Mouse (Mus musculus): ENCODE measurements around the gene Atp1a4. TPM values are rescaled to one million over a fixed set of nuclear protein-coding genes. Genes with fewer than 3 reads are reported as not detected.
A peak's percentile ranks its signal among the peaks of the same experiment; 100 is the strongest.

Atp1a4 gene
- polyA plus RNA-seq, 1 experiment from 2014 or later, result 0.17 TPM

- H3K9ac ChIP-seq, result 0 out of 2 replicates have a peak overlapping the region, but pooled peaks have one; percentile 32
- WGBS, result 15% methylated on average over 4 of the region's 4 CpGs
Measured at GRCm38 (mm10) chr1:172203566-172203965, 54.6 kb downstream of the Atp1a4 start.

GRCm38 (mm10) chr1:172202894-172203522, 55.2 kb downstream of the Atp1a4 start:
- WGBS, result 24% methylated on average over 2 of the region's 2 CpGs
- ATAC-seq (ENCODE audit: insufficient number of reproducible peaks, low FRiP score), result no peak

More at GRCm38 (mm10) chr1:172203566-172203965, 54.6 kb downstream of the Atp1a4 start:
- H3K36me3 ChIP-seq, result peaks cover 32% of the 10 kb centered on the region
- no peak overlapping the region for H3K4me3 ChIP-seq
- peaks cover 67% of the 10 kb centered on the region for H3K4me1 ChIP-seq (replicated peaks)
- H3K4me2 ChIP-seq, result peak overlapping the region; percentile 73
- no peaks in the 10 kb centered on the region for H3K9me3 ChIP-seq (replicated peaks)
- ATAC-seq (ENCODE audit: insufficient number of reproducible peaks, low FRiP score), result peak; percentile 33; the same call in 1 of the 2 replicates
- no peaks in the 10 kb centered on the region for H3K27me3 ChIP-seq (replicated peaks)
- H3K27ac ChIP-seq (ENCODE audit: poor library complexity, severe bottlenecking), result peak overlapping the region; percentile 89

DNA sequence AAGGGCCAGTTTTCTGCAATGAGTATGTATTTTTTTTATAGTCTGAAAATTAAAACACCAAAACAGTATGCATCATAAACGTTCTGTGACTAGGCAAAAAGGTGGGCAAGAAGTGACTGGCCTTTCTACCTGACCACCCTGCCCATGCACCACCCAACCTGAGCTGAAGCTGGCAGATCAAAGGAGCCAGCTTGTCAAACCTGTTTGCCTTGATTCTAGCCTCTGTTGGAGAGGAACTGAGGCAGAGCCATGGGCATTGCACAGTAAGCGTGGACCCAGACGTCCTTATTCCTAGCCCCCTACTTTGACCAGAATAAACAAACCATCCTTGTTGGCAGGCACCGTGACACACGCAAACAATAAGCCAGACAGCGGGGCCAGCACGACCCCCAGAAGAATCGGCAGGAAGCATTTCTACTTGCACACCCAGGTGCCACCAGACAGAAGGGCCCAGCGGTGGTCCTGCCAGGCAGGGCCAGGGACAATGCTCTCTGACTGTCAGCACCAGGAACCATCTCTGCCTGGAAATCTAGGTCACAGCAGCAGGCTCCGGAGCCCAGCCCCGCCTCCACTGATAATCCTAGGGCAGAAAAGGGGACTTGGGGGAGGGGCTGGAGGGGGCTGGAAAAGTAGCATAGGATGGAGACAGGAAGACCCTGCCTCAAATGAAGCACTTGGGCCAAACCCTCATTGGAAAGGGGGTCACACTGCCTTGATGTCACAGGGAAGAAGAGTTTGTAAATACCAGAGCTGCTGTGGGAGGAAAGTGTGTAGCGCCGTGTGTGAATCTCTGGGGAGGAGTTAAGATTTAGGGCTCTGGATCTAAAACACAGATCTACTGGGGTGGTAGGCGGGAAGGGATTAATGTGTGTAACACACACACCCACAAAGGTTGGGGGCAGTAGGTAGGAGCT, 56.0 kb downstream of the Atp1a4 start:
- peaks cover 46% of the 10 kb centered on the region for H3K36me3 ChIP-seq
- 17% methylated on average over 14 of the region's 14 CpGs for WGBS

More at GRCm38 (mm10) chr1:172202894-172203522, 55.2 kb downstream of the Atp1a4 start:
- Histone ChIP-seq H3K9ac (0 out of 2 replicates have a peak overlapping the region, but pooled peaks have one; percentile 42), H3K4me3 (no peak overlapping the region), H3K4me2 (peak overlapping the region; percentile 73), H3K36me3 (peaks cover 38% of the 10 kb centered on the region), H3K27ac (ENCODE audit: poor library complexity, severe bottlenecking) (peak overlapping the region; percentile 89), H3K4me1 (replicated peaks) (peaks cover 67% of the 10 kb centered on the region), H3K27me3 (replicated peaks) (no peaks in the 10 kb centered on the region), H3K9me3 (replicated peaks) (no peaks in the 10 kb centered on the region)

GRCm38 (mm10) chr1:172200871-172201447, 57.3 kb downstream of the Atp1a4 start:
- Histone ChIP-seq H3K4me1 (replicated peaks) (peaks cover 55% of the 10 kb centered on the region), H3K4me3 (no peak overlapping the region; the same call in 1 of the 2 replicates), H3K4me2 (peak overlapping the region; percentile 25; the same call in 1 of the 2 replicates), H3K27ac (ENCODE audit: poor library complexity, severe bottlenecking) (peak overlapping the region; percentile 65), H3K9ac (0 out of 2 replicates have a peak overlapping the region, but pooled peaks have one; percentile 15), H3K9me3 (replicated peaks) (no peaks in the 10 kb centered on the region), H3K36me3 (peaks cover 58% of the 10 kb centered on the region), H3K27me3 (replicated peaks) (no peaks in the 10 kb centered on the region)
- no peak for ATAC-seq (ENCODE audit: insufficient number of reproducible peaks, low FRiP score)
- WGBS, result 37% methylated on average over 7 of the region's 7 CpGs

More for the DNA sequence above, 56.0 kb downstream of the Atp1a4 start:
- H3K9me3 ChIP-seq (replicated peaks), result no peaks in the 10 kb centered on the region
- peak overlapping the region; percentile 73 for H3K4me2 ChIP-seq
- H3K4me3 ChIP-seq, result 0 out of 2 replicates have a peak overlapping the region, but pooled peaks have one; percentile 5
- H3K27me3 ChIP-seq (replicated peaks), result no peaks in the 10 kb centered on the region
- H3K9ac ChIP-seq, result peak overlapping the region; percentile 42
- H3K27ac ChIP-seq (ENCODE audit: poor library complexity, severe bottlenecking), result peak overlapping the region; percentile 89
- H3K4me1 ChIP-seq (replicated peaks), result peaks cover 62% of the 10 kb centered on the region
- ATAC-seq (ENCODE audit: insufficient number of reproducible peaks, low FRiP score), result no peak

GRCm38 (mm10) chr1:172200161-172200560, 58.1 kb downstream of the Atp1a4 start:
- no peak overlapping the region for H3K4me3 ChIP-seq
- peaks cover 65% of the 10 kb centered on the region for H3K36me3 ChIP-seq
- H3K4me2 ChIP-seq, result no peak overlapping the region
- no peaks in the 10 kb centered on the region for H3K27me3 ChIP-seq (replicated peaks)
- H3K27ac ChIP-seq (ENCODE audit: poor library complexity, severe bottlenecking), result no peak overlapping the region
- H3K9ac ChIP-seq, result no peak overlapping the region
- no peaks in the 10 kb centered on the region for H3K9me3 ChIP-seq (replicated peaks)
- 90% methylated on average over 5 of the region's 5 CpGs for WGBS
- no peak for ATAC-seq (ENCODE audit: insufficient number of reproducible peaks, low FRiP score)
- peaks cover 49% of the 10 kb centered on the region for H3K4me1 ChIP-seq (replicated peaks)

DNA sequence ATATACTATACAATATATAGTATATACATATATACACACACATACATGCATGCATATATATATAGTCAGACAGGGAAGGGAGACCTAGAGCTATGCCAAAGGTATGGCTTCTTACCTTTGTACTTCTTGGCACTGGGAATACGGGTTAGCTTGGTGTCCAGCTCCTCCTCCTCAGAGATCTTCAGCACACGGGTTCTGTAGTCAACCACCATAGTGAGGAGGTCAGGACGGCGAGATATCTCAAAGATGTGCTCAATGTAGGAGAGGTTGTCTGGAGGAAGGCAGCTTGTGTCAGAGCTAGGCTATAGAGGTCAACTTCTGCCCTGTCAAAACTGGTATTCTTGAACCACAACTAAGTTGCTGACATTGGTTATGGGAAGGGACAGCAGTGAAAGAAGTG, 59.2 kb downstream of the Atp1a4 start:
- Histone ChIP-seq H3K4me3 (no peak overlapping the region), H3K9me3 (replicated peaks) (no peaks in the 10 kb centered on the region), H3K4me2 (no peak overlapping the region), H3K4me1 (replicated peaks) (peaks cover 40% of the 10 kb centered on the region), H3K36me3 (peaks cover 72% of the 10 kb centered on the region), H3K27ac (ENCODE audit: poor library complexity, severe bottlenecking) (no peak overlapping the region), H3K27me3 (replicated peaks) (no peaks in the 10 kb centered on the region), H3K9ac (no peak overlapping the region)
- 88% methylated on average over 4 of the region's 4 CpGs for WGBS
- ATAC-seq (ENCODE audit: insufficient number of reproducible peaks, low FRiP score), result no peak

DNA sequence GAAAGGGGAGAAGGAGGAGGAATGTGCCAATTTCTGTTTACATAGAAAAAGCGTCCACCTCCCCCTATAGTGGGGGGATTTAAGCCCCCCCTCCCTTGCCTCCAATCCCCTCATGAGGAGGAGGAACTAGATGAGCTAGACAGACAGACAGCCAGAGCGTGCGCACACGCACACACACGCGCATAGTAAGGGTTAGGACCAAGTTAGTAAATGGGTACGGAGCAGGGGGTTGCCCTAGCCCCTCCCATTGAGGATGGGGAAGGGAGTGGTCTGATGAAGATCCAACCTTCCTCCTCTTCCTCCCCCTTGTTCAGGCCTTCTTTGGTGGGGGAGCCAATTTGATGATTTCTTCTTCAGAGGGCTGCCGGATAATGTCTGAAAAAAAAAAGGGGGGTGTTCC, 59.9 kb downstream of the Atp1a4 start:
- Histone ChIP-seq H3K9me3 (replicated peaks) (no peaks in the 10 kb centered on the region), H3K4me2 (no peak overlapping the region), H3K36me3 (peaks cover 79% of the 10 kb centered on the region), H3K4me1 (replicated peaks) (peaks cover 33% of the 10 kb centered on the region), H3K9ac (no peak overlapping the region), H3K27ac (ENCODE audit: poor library complexity, severe bottlenecking) (no peak overlapping the region), H3K27me3 (replicated peaks) (no peaks in the 10 kb centered on the region), H3K4me3 (no peak overlapping the region)
- 90% methylated on average over 8 of the region's 8 CpGs for WGBS
- ATAC-seq (ENCODE audit: insufficient number of reproducible peaks, low FRiP score), result no peak

DNA sequence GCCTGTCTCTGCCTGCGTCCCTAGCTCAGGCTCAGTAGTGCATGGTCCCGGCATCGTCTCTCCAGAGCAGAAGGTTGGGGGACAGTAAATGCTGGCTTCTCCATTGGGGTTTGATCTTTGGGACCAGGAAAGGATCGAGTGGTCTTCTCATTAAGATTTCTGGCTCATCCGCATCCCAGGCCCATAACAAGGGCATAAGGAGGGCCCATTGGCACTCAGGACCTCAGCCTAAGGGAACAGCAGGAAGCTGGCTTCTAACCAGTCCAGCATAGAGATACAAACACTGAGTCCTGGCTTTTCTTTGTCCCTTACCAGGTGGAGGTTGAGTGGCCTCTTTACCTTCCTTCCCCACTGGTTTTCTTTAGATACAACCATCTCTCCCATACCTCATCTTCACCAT, 60.4 kb downstream of the Atp1a4 start:
- WGBS, result 68% methylated on average over 5 of the region's 5 CpGs
- Histone ChIP-seq H3K4me3 (no peak overlapping the region), H3K9ac (no peak overlapping the region), H3K27ac (ENCODE audit: poor library complexity, severe bottlenecking) (no peak overlapping the region), H3K4me1 (replicated peaks) (peaks cover 28% of the 10 kb centered on the region), H3K9me3 (replicated peaks) (no peaks in the 10 kb centered on the region), H3K36me3 (peaks cover 79% of the 10 kb centered on the region), H3K27me3 (replicated peaks) (no peaks in the 10 kb centered on the region), H3K4me2 (no peak overlapping the region)
- ATAC-seq (ENCODE audit: insufficient number of reproducible peaks, low FRiP score), result no peak

GRCm38 (mm10) chr1:172197146-172197545, 61.1 kb downstream of the Atp1a4 start:
- Histone ChIP-seq H3K27ac (ENCODE audit: poor library complexity, severe bottlenecking) (no peak overlapping the region), H3K4me2 (no peak overlapping the region), H3K4me3 (no peak overlapping the region), H3K27me3 (replicated peaks) (no peaks in the 10 kb centered on the region), H3K36me3 (peaks cover 86% of the 10 kb centered on the region), H3K4me1 (replicated peaks) (peaks cover 21% of the 10 kb centered on the region), H3K9me3 (replicated peaks) (no peaks in the 10 kb centered on the region), H3K9ac (no peak overlapping the region; the same call in 1 of the 2 replicates)
- ATAC-seq (ENCODE audit: insufficient number of reproducible peaks, low FRiP score), result no peak
- WGBS, result 90% methylated on average over 3 of the region's 3 CpGs

DNA sequence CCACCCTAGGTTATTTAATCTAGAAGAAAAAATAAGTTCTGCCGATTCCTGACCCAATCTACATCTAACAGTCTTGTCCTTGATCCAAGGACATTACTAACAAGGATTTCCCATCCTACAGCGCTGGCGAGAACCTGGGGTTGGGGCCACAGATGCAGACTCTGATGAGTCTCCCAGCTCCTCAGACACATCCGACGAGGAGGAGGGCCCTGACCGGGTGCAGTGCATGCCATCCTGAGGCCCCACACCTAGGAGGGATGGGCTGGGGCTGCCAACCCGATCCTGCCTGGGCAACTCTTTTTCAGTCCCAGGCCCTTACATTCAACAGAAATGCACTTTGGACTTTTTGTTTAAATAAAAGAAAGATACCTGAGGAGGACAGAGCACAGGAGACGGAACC, 63.8 kb downstream of the Atp1a4 start:
- Histone ChIP-seq H3K4me3 (no peak overlapping the region), H3K36me3 (peaks cover 88% of the 10 kb centered on the region), H3K27ac (ENCODE audit: poor library complexity, severe bottlenecking) (0 out of 2 replicates have a peak overlapping the region, but pooled peaks have one; percentile 19), H3K9me3 (replicated peaks) (no peaks in the 10 kb centered on the region), H3K4me2 (no peak overlapping the region), H3K27me3 (replicated peaks) (no peaks in the 10 kb centered on the region), H3K4me1 (replicated peaks) (peaks cover 3% of the 10 kb centered on the region; the same call in 1 of the 2 replicates), H3K9ac (no peak overlapping the region)
- WGBS, result 73% methylated on average over 8 of the region's 8 CpGs
- ATAC-seq (ENCODE audit: insufficient number of reproducible peaks, low FRiP score), result no peak
